Mouse (Mus musculus) ES-Bruce4 (cell line): Measurements from ENCODE around the gene Disp3. TPM values are rescaled to one million over a fixed set of nuclear protein-coding genes. Genes with fewer than 3 reads are reported as not detected.

Experiments
- H3K27ac ChIP-seq: 2 replicates; pipeline ENCODE4 v1.5.1; 2012; ENCODE audit warnings: low read length, inconsistent platforms; ENCODE audit not compliant: insufficient read depth
- H3K27me3 ChIP-seq: 2 replicates; pipeline ENCODE4 v1.6.1; 2012; ENCODE audit warnings: mild to moderate bottlenecking, low read length, inconsistent platforms; ENCODE audit not compliant: control insufficient read depth, poor library complexity, insufficient read depth, severe bottlenecking
- H3K36me3 ChIP-seq: 2 replicates; pipeline ENCODE4 v1.6.1; 2012; ENCODE audit warnings: inconsistent platforms, mild to moderate bottlenecking, low read length, moderate library complexity; ENCODE audit not compliant: control insufficient read depth, poor library complexity, insufficient read depth, severe bottlenecking
- H3K4me1 ChIP-seq: one replicate; pipeline ENCODE4 v1.8.1; 2011; ENCODE audit warnings: low read length; ENCODE audit not compliant: control insufficient read depth, insufficient read depth
- H3K4me3 ChIP-seq: 2 replicates; pipeline ENCODE4 v1.5.1; 2011; ENCODE audit warnings: low read depth, mild to moderate bottlenecking, low read length
- H3K9ac ChIP-seq: 2 replicates; pipeline ENCODE4 v1.6.1; 2012; ENCODE audit warnings: low read depth, mild to moderate bottlenecking, inconsistent platforms; ENCODE audit not compliant: poor library complexity, severe bottlenecking
- H3K9me3 ChIP-seq: replicated peaks from 2 replicates; pipeline ENCODE4 v1.6.1; 2012; ENCODE audit warnings: mild to moderate bottlenecking, low read length, inconsistent platforms; ENCODE audit not compliant: control insufficient read depth, poor library complexity, insufficient read depth, severe bottlenecking
- CTCF ChIP-seq: IDR thresholded peaks from one replicate; pipeline ENCODE4 v1.8.1; 2011; ENCODE audit warnings: low read depth, low read length
- EP300 ChIP-seq: IDR thresholded peaks from 2 replicates; pipeline ENCODE4 v1.6.1; 2011; ENCODE audit warnings: low read depth, low read length; ENCODE audit not compliant: insufficient read depth
- POLR2A ChIP-seq: IDR thresholded peaks from one replicate; pipeline ENCODE4 v1.8.1; 2011; ENCODE audit warnings: low read length; ENCODE audit not compliant: insufficient read depth
- polyA plus RNA-seq: library from polyadenylated mRNA; stranded (reverse); fragments of >200 nt; gene quantifications from 2 replicates; pipeline ENCODE4 v1.2.4, GENCODE M21; 2011; ENCODE audit warnings: low read depth; ENCODE audit not compliant: missing spikeins, insufficient read depth, insufficient read length

Disp3 gene
- polyA plus RNA-seq, 1 experiment: 1.0 TPM

DNA sequence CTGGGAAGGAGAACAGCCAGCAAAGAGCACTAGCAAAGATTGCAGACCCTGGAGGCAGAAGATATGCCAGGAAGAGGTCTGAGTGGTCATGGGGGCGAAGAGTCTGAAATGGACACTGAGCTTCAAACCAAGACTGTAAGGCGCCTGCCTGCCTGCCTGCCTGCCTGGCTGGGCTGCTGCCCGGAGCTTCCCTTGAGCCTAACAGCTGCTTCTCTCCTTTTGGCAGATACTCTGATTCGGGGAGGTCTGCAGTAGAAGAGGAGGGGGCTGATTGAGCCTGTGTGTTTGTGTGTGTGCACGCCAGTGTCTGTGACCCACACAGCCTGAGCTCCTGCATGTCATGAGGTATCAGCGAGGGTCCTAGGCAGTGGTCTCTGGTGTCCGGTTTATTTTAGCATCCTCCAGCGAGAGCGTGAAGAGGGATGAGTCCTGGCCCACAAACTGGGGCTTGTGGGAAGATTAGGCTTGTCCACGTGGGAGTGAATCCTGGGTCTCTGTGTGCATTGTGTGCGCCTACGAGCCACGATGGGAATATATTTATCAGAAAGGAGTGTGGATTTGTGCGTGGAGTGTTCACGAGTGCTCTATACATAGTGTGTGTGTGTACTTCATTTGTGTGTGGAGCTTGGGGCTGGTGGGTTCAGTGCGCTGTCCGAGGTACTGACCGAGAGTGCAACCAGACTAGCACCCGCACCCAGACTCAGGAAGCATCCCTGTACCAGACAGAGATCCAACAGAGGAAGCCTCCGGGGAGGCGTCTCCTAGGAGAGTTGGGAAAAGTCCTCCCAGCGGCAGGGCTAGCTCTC is 1.3 kb downstream of the Disp3 start:
- H3K27ac ChIP-seq: no peak overlapping the region
- peak overlapping the region; percentile 52 for H3K4me3 ChIP-seq
- no peak overlapping the region for H3K9ac ChIP-seq

DNA sequence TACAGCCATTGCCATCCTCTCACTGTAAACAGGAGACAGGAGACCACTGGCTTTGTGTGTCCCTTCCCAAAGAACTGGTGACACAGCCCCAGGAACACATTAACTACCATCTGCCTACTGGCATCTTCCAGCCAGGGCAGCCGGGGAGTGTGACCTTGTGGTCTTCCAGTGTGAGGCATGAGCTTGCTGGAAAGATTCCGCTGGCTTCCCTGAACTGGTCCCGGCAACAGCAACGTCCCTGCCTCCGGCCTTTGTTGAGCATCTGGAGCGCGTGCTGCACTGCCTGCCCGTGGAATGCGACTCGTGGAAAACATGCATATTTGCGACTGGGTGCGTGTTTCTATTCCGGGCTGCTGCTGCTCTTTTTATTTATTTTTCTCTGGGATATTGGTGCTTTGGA is 3.5 kb downstream of the Disp3 start:
- Histone ChIP-seq H3K4me3 (no peak overlapping the region), H3K27ac (no peak overlapping the region), H3K9ac (no peak overlapping the region), H3K9me3 (no peaks in the 10 kb centered on the region), H3K36me3 (no peaks in the 10 kb centered on the region), H3K27me3 (no peaks in the 10 kb centered on the region), H3K4me1 (no peaks in the 10 kb centered on the region)
- TF ChIP-seq CTCF (no peak), POLR2A (no peak), EP300 (no peak)

More for the DNA sequence above, 1.3 kb downstream of the Disp3 start:
- H3K27me3 ChIP-seq: no peaks in the 10 kb centered on the region
- H3K9me3 ChIP-seq: no peaks in the 10 kb centered on the region
- TF ChIP-seq CTCF (no peak), POLR2A (no peak), EP300 (no peak)
- no peaks in the 10 kb centered on the region for H3K4me1 ChIP-seq
- H3K36me3 ChIP-seq: no peaks in the 10 kb centered on the region

DNA sequence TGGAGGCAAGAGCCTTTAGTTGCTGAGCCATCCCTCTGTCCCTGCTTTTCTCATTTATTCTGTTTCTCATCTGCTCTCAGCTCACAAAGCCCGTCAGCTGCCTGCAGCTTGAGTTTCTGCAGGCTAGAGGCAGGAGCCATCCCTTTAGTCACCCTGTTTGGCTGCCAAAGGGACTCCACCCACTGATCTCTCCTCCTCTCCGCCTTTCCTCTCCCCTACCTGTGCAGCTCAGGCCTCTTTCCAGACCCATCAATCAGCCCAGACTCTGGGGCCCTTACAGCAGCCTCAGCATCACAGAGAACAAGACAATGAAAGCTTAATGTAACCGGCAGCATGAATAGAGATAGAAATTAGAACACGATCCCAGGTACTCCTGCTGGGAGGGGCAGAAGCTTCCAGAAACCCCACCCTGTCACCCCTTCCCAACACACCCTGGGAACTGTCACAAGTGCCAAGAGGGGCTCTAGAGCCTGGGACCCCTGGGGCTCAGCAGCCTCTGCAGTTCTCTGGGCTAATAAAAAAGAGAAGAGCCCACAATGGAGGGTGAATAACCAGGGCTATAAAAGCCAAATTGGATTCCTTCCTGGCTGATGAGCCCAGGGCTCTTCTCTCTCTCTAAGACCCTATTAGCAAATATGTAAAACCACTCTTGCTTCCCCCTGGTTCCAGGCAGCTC is 10.8 kb downstream of the Disp3 start:
- Histone ChIP-seq H3K36me3 (no peaks in the 10 kb centered on the region), H3K9ac (no peak overlapping the region), H3K27me3 (no peaks in the 10 kb centered on the region), H3K9me3 (no peaks in the 10 kb centered on the region), H3K27ac (no peak overlapping the region), H3K4me1 (no peaks in the 10 kb centered on the region), H3K4me3 (no peak overlapping the region)
- no peak for TF ChIP-seq EP300
- no peak for TF ChIP-seq POLR2A

DNA sequence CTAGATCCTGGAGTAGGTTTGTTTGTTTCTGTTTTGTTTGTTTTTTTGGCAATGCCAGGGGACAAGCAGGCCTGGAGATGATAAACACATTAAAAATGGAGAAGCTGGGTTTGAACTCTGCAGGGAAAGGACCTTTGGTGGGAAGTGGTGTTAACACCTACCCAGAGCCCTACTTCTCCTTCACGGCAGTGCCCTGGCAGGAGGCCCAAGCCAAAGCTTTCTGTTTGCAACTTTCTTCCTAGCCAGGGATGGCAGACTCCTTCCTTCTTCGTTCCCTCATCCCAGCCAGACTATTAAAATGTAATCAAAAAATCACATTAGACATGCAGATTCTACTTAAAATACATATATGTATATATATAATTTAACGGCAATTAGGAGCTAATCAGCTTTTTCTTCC is 13.1 kb downstream of the Disp3 start:
- TF ChIP-seq EP300 (no peak), POLR2A (no peak), CTCF (no peak)
- no peaks in the 10 kb centered on the region for H3K4me1 ChIP-seq
- no peaks in the 10 kb centered on the region for H3K9me3 ChIP-seq
- H3K4me3 ChIP-seq: no peak overlapping the region
- no peak overlapping the region for H3K9ac ChIP-seq
- H3K27ac ChIP-seq: no peak overlapping the region
- H3K36me3 ChIP-seq: no peaks in the 10 kb centered on the region
- H3K27me3 ChIP-seq: no peaks in the 10 kb centered on the region

DNA sequence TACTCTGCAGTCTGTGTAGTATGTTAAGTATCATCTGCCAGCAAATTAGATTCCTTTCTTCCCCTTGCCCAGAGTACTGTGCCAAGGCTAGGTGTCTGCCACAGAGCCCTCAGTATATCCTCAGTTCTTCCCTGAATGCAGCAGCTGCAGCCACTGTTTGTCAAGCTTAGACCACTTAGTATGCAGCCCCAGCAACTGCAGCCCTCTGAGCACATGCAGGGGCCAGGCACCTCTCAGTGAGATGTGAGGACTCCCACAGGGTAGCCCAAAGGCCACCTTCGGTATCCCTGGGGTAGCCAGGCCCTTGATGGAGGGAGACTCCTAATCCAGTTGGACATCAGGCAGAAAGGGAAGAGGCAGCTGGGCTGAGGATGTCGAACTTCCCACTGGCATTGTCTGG is 14.5 kb downstream of the Disp3 start:
- no peak overlapping the region for H3K27ac ChIP-seq
- H3K4me1 ChIP-seq: no peaks in the 10 kb centered on the region
- H3K27me3 ChIP-seq: no peaks in the 10 kb centered on the region
- H3K36me3 ChIP-seq: no peaks in the 10 kb centered on the region
- no peak overlapping the region for H3K9ac ChIP-seq
- no peaks in the 10 kb centered on the region for H3K9me3 ChIP-seq
- H3K4me3 ChIP-seq: no peak overlapping the region
- no peak for TF ChIP-seq EP300
- TF ChIP-seq POLR2A: no peak
- TF ChIP-seq CTCF: no peak

DNA sequence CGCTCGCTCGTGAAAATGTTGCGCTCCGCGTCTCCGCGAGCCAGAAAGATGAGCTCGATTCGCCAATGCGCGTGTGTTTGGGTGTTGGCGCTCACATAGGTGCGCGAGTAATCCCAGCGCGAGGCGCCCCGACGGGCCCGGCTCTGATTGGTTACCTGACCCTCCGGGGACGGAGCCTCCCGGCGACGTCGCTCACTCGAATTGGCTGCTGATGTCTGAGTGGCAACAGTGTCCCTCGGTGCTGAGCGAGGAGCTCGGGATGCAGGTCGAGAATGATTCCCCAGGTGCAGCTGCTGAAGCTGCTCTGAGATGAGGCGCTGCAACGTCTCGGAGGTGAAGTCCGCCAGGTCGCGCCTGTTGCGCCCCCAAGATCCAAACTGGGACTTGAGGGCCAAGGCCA is 16.1 kb downstream of the Disp3 start:
- H3K27ac ChIP-seq: no peak overlapping the region
- H3K4me3 ChIP-seq: peak overlapping the region; percentile 58
- no peaks in the 10 kb centered on the region for H3K4me1 ChIP-seq
- H3K36me3 ChIP-seq: no peaks in the 10 kb centered on the region
- H3K9me3 ChIP-seq: no peaks in the 10 kb centered on the region
- TF ChIP-seq EP300: no peak
- TF ChIP-seq POLR2A: no peak
- no peak for TF ChIP-seq CTCF
- no peak overlapping the region for H3K9ac ChIP-seq
- no peaks in the 10 kb centered on the region for H3K27me3 ChIP-seq
